Mouse (Mus musculus) cortical plate, adult 2 months (tissue): ENCODE results near the gene Foxj3. TPM values are rescaled to one million over a fixed set of nuclear protein-coding genes. Genes with fewer than 3 reads are reported as not detected.
"Not testable (repeated sequence)": the region's sequence is repeated elsewhere in the genome, so short reads cannot be mapped to it uniquely, and the experiment has no call there.

Source experiments
- H3K27ac ChIP-seq: fragments of 200-500 bp; 2 replicates; pipeline ENCODE4 v1.5.1; 2012; ENCODE audit warnings: low read length, control low read depth, inconsistent platforms; ENCODE audit not compliant: insufficient read depth
- H3K4me1 ChIP-seq: fragments of 200-500 bp; 2 replicates; pipeline ENCODE4 v1.6.1; 2011; ENCODE audit warnings: low read length; ENCODE audit not compliant: control insufficient read depth, insufficient read depth
- H3K4me3 ChIP-seq: fragments of 200-500 bp; 2 replicates; pipeline ENCODE4 v1.5.1; 2011; ENCODE audit warnings: mild to moderate bottlenecking, low read length, control low read depth; ENCODE audit not compliant: insufficient read depth
- CTCF ChIP-seq: fragments of 200-500 bp; IDR thresholded peaks from 2 replicates; pipeline ENCODE4 v1.5.1; 2011; ENCODE audit warnings: mild to moderate bottlenecking, control low read depth, low read length; ENCODE audit not compliant: insufficient read depth; ENCODE audit errors: extremely low read depth
- POLR2A ChIP-seq: fragments of 200-500 bp; IDR thresholded peaks from 2 replicates; pipeline ENCODE4 v1.6.1; 2011; ENCODE audit warnings: mild to moderate bottlenecking, low read length, control low read depth; ENCODE audit not compliant: insufficient read depth; ENCODE audit errors: extremely low read depth
- polyA plus RNA-seq: library from polyadenylated mRNA; depleted of rRNA; stranded (reverse); fragments of >200 nt; gene quantifications from 2 replicates; pipeline ENCODE4 v1.2.3, GENCODE M21; 2012; rRNA removed

Foxj3 gene
- 36.2 and 38.3 TPM in 2 replicates for polyA plus RNA-seq

GRCm38 (mm10) chr4:119536615-119537014 lies at the start of gene Foxj3:
Foxj3 (plus strand) TSS chr4:119537004.
- not testable (repeated sequence) for H3K4me1 ChIP-seq, H3K27ac ChIP-seq, H3K4me3 ChIP-seq

GRCm38 (mm10) chr4:119489666-119490065 lies 47.1 kb upstream of the Foxj3 start:
- TF ChIP-seq POLR2A (no peak), CTCF (no peak)
- no peak overlapping the region for H3K27ac ChIP-seq
- H3K4me3 ChIP-seq = no peak overlapping the region
- no peaks in the 10 kb centered on the region for H3K4me1 ChIP-seq

GRCm38 (mm10) chr4:119490806-119491205 lies 46.0 kb upstream of the Foxj3 start:
- 0 out of 2 replicates have a peak, but pooled peaks have one; percentile 29 for TF ChIP-seq CTCF
- TF ChIP-seq POLR2A = no peak
- no peak overlapping the region for H3K27ac ChIP-seq

GRCm38 (mm10) chr4:119492291-119492932 lies 44.4 kb upstream of the Foxj3 start, which contains the start of gene Rimkla:
Rimkla (minus strand) TSS chr4:119492628.
- Histone ChIP-seq H3K4me1 (no peaks in the 10 kb centered on the region), H3K27ac (peak within 1 kb of the TSS; percentile 19), H3K4me3 (peak within 1 kb of the TSS; percentile 58)
- TF ChIP-seq POLR2A (0 out of 2 replicates have a peak, but pooled peaks have one; percentile 22), CTCF (no peak)

More at GRCm38 (mm10) chr4:119490806-119491205, 46.0 kb upstream of the Foxj3 start:
- Histone ChIP-seq H3K4me3 (no peak overlapping the region), H3K4me1 (no peaks in the 10 kb centered on the region)

GRCm38 (mm10) chr4:119492933-119493327 lies 43.9 kb upstream of the Foxj3 start:
- Histone ChIP-seq H3K4me1 (no peaks in the 10 kb centered on the region), H3K27ac (peak overlapping the region; percentile 19), H3K4me3 (peak overlapping the region; percentile 58)
- TF ChIP-seq CTCF (no peak), POLR2A (no peak)

- TF ChIP-seq POLR2A (no peak), CTCF (no peak)
- no peaks in the 10 kb centered on the region for H3K4me1 ChIP-seq
- no peak overlapping the region for H3K27ac ChIP-seq
These were observed 38.4 kb upstream of the Foxj3 start for GRCm38 (mm10) chr4:119498319-119498848.

GRCm38 (mm10) chr4:119511591-119511990 lies 25.2 kb upstream of the Foxj3 start:
- TF ChIP-seq CTCF (no peak), POLR2A (no peak)
- no peak overlapping the region for H3K27ac ChIP-seq
- no peak overlapping the region for H3K4me3 ChIP-seq
- H3K4me1 ChIP-seq = no peaks in the 10 kb centered on the region

More at GRCm38 (mm10) chr4:119498319-119498848, 38.4 kb upstream of the Foxj3 start:
- no peak overlapping the region for H3K4me3 ChIP-seq

- Histone ChIP-seq H3K4me3 (no peak overlapping the region), H3K4me1 (no peaks in the 10 kb centered on the region), H3K27ac (no peak overlapping the region)
- TF ChIP-seq POLR2A (no peak), CTCF (no peak)
These were observed 24.1 kb upstream of the Foxj3 start for GRCm38 (mm10) chr4:119512731-119513141.

- peaks cover 6% of the 10 kb centered on the region for H3K4me1 ChIP-seq
- H3K4me3 ChIP-seq = no peak overlapping the region
- TF ChIP-seq POLR2A (no peak), CTCF (no peak)
- peak overlapping the region; percentile 64; the same call in 1 of the 2 replicates for H3K27ac ChIP-seq
These were observed 13.2 kb upstream of the Foxj3 start for GRCm38 (mm10) chr4:119523575-119523974.

GRCm38 (mm10) chr4:119524010-119524409 lies 12.8 kb upstream of the Foxj3 start:
- peak overlapping the region; percentile 77; the same call in 1 of the 2 replicates for H3K27ac ChIP-seq
- no peak overlapping the region for H3K4me3 ChIP-seq
- H3K4me1 ChIP-seq = peaks cover 6% of the 10 kb centered on the region
- TF ChIP-seq CTCF (no peak), POLR2A (no peak)
